Mouse (Mus musculus) frontal cortex, adult 2 months (tissue): ENCODE measurements around the gene Speer4d. TPM values are rescaled to one million over a fixed set of nuclear protein-coding genes. Genes with fewer than 3 reads are reported as not detected.
"Not testable (repeated sequence)": the region's sequence is repeated elsewhere in the genome, so short reads cannot be mapped to it uniquely, and the experiment has no call there.

ENCODE experiments used
- DNase-seq, 2 experiments: peaks; one replicate each; pipeline ENCODE4 v3.0.0; 2022; ENCODE audit warnings: low spot score in 1 of 2; ENCODE audit errors: extremely low spot score in 1 of 2
- polyA plus RNA-seq: library from polyadenylated mRNA; depleted of rRNA; stranded (reverse); fragments of >200 nt; gene quantifications from 2 replicates; pipeline ENCODE4 v1.2.3, GENCODE M21; 2012; rRNA removed

Speer4d gene
- polyA plus RNA-seq, 1 experiment, result not detected

GRCm38 (mm10) chr5:15663847-15664246 lies 45.0 kb downstream of the Speer4d start:
- not testable (repeated sequence) for DNase-seq

GRCm38 (mm10) chr5:15670789-15671188 lies 51.9 kb downstream of the Speer4d start:
- not testable (repeated sequence) for DNase-seq

Other genes starting within 250 kb of the Speer4d start
- gene Gm21149, start 142.5 kb upstream of the Speer4d start, polyA plus RNA-seq, result not detected in 2 replicates
- not detected in 2 replicates for gene Gm21190, start 89.8 kb upstream of the Speer4d start, polyA plus RNA-seq
- gene Gm21083, start 41.7 kb upstream of the Speer4d start, polyA plus RNA-seq, result not detected in 2 replicates
- not detected in 2 replicates for gene 4930572O03Rik, start 38.0 kb downstream of the Speer4d start, polyA plus RNA-seq
- not detected in 2 replicates for gene Speer4c, start 95.2 kb downstream of the Speer4d start, polyA plus RNA-seq